Mouse (Mus musculus) inflammation-experienced regulatory T-cells, adult 6 months (primary cell): ENCODE measurements at regions not wholly inside any gene's neighbourhood (a gene's known extent, or its start where the extent isn't known, plus 50 kb on each side); places are given as distances from the start of the nearest gene placed in this dataset.

Experiments used
- ATAC-seq: one replicate; pipeline ENCODE4 v1.8.0; 2017

DNA sequence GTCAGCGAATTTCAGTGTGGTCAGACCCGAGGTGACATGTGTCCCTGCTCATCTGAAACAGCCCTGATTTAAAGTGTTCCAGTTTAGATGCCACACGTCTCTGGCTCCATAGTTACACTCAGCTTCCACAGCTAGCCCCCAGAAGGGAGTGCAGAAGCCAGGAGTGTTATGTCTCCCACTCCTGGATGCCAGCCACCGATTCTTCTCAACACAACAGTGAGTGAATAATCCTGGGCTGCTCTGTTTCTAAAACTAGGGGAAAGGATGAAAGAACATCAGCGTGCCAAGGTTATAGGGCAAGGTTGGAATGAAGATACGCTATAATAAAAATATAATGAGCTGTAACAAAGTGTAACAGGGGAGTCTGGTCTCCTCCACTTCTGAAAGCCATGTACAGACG lies 51.5 kb upstream of the Stmnd1 start:
- ATAC-seq: no peak

DNA sequence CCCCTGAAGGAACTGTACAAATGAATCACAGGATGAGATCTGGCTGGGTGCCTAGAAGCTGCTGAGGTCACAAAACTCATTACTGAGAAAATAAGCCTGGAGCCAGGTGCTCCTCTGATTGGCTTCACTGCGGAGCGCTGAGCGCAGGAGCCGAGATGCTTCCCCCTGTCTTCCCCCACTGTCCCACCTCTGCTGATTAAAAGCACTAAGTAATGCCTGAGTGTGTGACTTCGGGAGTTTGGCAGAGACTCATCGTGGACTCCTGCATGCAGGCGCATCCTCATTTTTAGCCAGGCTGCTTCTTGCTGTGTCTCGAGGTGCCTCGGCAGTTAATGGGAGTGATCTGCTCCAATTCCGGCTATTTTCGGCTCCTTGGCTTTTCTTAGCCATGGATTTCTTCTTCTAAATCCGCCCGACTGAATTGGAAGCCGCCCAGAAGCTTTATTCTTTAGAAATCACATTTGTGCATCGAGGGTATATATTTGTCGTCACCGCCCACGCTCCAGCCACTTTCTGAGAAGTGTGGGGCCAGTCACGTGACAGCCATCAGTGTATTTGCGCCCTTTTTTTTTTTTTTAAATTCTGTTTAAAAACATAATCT lies 55.3 kb upstream of the Stmnd1 start:
- ATAC-seq: no peak

DNA sequence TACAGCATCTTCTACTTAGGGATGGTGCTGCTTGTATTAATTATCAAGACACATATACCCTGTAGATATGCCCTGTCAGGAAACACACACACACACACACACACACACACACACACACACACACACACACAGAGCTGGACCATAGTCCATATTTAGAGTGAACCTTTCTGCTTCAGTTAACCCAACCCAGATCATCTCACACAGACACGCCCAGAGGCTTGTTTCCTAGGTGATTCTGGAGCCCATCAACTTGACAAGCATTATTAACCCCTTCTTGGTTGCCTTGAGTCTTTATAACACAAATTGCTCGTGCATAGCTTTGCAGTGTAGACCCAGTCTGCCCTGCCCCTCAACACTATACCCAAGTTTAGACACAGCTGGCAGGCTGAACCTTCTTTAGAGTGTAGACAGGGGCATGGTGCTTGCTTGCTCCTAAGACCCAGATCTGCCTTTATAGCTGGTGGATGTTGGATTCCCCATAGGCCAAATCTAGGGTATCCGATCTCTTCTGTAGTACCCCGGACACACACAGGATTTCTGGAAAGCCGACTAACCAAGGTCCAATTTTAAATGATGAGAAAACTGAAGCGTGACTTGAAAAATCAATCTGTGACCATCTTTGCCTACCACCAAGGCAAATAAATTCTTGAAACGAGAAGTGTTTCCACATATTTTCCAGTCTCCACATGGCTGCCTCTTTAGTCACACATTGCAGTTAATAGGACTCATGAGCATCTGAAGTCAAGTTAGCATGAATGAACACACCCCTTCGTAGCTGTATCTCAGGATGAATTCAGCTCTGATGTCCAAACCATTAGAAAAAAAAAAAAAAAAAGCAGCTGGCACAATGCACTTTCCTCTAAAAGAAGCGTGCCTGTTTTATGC lies 56.3 kb upstream of the Stmnd1 start:
- no peak for ATAC-seq

DNA sequence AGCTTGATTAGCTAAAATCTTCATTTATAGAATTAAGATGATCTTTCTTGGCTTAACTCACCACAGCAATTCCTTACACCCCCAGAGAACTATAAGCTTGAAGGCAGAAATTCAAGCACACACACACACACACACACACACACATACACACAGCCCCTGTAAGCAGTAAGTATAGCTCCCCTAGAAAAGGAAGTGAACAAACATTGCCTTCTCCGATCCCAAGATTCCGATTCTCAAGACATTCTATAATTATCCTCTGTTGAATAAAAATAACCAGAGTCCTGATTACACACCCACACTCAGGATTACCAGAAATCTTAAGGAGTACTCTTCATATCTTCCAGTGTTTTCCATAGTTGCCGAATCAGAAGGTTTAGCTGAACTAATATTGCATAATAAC lies 70.0 kb upstream of the Stmnd1 start:
- ATAC-seq: no peak

DNA sequence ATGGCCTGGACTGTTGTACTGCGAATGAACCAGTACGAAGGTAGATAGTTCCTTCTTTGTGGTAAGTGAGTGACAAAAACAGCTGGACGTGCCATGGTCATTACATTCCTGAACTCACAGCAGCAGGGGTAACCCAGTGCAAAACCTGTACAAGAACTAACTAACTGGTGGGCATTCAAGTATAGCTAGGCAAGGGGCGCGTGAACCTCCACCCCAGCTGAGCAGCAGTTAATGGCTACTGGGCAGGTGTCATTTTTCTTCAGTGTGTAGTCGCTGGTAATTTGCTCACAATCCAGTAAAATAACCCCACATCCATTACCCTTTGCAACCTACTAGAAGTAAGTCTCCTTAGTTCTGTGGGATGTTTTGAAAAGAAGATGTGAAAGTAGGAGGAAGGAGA lies 70.9 kb upstream of the Stmnd1 start:
- no peak for ATAC-seq

DNA sequence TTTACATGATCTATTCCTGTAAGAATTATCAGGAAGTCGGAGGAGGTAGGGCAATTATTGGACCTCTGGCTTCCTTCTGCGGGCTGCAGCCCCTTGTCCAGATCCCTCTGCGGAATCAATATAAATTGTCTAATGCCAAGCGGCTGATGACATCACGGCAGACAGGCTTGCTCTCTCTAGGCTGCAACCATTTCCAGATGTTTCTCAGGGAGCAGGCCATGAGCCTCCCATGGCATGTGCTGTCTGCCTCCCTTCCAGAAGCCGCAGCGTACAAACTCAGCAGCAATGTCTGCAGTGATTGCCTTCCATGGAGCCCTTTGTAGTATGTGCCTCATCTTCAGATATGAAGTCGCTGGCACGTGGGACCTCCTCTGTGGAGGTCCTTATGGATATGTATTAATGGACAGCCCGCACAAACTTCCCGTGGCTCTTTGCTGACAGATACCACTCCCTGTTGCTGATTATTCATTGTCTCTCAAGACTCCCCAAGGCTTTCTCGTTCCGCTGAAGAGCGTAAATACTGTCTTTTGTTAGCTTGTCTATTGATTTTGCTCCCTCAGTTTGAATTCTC lies 72.4 kb upstream of the Stmnd1 start:
- no peak for ATAC-seq

DNA sequence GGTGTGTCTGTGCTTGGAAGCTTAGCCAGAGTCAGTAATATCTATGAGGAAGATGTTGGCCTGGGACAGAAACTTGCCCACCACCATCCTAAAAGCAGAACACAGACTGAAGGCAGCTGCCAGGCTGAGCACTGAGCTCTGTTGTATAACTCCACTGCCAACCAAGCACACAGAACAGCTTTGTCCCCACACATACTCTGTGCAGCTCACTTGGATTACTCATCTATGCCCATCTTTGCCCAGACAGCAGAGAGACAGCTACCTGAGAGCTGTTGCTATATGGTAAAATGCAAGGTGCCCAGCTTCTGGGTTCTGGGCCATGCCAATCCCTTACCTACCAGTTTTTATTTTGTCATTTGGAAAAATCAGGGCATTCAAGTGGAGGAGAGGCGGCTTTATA lies 80.4 kb upstream of the Stmnd1 start:
- ATAC-seq: no peak

DNA sequence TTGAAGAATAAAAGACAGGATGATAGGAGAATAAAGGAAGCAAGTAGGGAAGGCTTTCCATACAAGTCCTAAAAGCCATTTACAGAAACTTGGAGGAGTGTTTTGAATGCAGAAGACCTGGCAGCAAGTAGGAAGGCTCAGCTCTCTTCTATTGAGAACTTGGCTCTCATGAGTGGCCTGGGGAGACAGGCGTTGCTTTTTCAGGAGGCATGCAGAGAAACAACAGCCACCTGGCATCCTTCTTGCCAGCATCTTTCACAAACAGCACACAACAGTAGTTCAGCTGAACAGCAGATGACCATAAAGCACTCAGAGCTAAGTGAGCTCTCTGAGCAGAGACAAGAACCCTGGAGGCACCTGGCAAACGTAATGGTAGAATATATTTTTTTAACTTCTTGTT lies 83.8 kb upstream of the Stmnd1 start:
- ATAC-seq: no peak

DNA sequence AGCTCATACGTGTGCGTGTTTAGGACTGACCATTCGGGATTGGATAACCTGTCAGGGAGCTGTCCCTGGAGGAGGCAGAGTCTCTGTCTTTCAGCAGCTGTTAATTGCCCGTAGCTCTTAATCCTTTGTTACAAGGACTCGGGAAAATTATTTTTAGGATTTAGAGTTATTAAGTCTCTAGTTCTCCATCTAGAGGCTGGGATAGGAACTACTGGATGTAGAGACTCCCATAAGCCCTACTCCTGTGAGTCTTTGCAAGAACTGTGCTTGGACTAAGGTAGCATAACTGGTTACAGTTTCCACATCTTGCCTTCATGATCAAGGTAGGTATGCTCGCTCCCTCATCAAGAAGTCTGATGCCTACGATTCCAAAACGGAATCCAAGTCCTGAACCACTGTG lies 90.7 kb upstream of the Stmnd1 start:
- ATAC-seq: no peak

DNA sequence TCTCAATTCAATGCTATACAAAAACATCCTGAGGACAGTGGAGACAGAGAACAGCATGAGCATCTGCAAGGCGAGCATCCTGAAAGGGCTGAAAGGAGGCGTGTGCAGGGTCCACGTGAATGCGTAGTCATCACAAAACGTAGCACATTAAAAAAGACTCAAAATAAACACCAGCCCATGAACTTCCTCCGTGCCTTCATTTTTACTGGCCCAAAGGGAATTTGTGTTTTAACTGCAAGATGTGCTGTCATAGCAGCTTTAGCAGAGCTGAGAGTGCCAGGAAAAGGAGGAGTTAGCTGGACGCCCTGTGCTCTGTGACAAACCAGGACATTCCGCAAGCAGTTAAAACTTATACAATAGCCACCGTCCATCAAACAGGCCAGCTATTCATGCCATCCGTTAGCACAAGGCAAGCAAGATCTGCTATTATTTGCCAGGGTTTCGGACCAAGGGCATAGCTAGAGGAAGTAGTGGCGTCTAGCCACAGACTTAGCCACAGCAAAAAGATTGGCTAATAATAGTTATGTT lies 92.9 kb upstream of the Stmnd1 start:
- ATAC-seq: no peak

DNA sequence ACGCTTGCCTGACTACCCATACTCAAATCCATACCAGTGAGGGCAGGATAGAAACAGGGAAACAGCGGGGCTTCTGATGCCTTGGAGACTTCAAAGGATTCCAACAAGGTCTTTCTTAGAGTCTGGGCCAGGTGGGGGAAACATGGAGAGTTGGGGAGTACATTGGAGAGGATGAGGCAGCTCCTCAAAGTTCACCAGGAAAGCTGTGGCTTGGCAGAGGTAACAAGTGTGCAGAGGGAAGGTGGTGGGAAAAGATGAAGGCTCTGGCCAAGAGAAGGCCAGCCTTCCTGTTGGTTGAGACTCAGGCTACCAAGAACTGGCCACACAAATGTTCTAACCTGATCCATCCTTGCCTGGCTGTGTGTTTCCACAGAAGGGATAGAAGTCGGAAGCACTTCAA lies 93.6 kb upstream of the Stmnd1 start:
- ATAC-seq: no peak

DNA sequence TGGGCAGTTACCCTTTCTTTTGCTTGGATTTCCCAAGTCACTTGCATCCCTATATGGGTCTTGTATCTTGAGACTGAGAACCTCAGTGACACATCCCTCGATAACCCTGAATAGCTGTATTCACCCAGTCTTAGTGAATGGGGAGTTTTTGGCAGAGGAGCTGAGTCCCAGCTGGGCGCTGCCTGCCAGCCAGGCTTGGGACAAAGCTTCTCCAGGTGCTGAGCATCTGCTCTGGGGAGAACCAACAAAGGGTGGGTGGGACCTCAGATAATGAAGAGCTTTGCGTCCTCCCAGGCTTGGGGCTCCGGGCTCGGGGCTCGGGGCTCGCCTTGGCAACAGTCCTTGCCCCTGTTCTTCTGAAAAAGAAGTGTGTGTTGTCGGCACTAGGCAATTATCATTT lies 100.4 kb upstream of the Stmnd1 start:
- ATAC-seq: no peak

DNA sequence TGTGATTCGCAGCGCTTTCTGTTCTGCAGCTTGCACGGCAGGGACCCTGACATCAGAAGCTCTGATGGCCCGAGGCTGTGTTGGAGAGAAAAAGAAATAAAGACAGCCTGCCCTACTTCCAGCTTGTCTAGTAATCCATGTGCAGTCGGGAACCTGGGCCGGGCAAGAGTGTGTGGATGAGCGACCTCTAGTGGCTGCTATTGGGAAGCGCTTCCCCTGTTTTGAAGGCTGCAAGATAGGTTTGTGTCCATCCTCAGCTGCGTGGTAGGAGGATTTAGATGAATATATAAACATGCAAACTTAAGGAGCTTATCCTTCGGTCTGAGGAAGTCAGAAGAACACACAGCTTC lies 111.5 kb upstream of the Stmnd1 start:
- peak; percentile 43 for ATAC-seq

DNA sequence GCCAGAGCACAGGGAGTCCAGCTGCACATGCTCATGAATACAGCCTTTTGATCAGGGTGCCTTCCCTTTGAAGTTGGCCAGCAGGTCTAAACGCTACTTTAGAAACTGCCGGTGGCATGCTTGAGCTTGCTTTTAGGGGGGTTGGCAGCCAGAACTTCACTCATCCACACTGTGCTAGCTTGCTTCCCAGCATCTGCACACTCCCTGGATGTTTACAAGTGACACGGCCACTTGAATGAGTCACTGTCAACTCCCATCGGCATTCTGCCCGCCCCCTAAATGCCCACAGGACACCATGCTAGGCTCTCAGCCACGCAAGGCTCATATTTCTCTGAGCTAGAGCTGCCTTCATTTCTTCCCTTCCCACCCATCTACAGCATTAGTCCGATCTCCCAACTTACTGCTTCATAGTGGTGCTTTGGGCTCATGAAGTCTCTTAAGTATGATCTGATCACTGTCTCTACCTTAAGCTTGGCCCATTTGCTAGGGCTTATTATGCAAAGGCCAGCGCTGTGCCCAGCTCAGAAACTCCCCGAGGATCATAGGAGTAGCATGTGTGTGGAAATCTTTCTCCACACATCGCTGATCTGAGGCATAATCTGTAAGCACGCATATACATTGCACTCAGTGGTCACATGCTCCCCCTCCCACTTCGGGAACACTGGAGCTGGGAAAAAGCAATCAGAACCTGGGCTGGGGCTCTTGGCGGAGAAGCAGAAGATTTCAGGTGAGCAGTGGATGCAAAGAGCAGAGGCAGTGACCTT lies 112.1 kb upstream of the Stmnd1 start:
- ATAC-seq: no peak

DNA sequence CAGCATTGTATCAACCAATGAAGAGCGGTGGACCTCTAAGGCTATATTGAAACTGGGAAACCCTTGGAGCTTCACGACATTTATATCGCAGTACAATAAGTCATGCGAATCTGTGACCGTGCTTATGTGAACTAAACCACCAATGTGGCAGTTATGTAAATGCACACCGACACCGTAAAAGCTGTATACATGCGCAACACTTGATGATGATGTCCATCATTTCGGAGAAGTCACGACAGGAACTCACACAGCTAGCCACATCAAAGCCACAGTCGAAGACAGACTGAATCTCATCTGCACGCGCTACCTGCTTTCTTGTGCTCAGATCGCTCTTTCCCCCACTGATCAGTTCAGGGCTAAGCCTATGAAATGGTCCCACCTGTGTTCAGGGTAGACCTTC lies 114.2 kb upstream of the Stmnd1 start:
- peak; percentile 73 for ATAC-seq

DNA sequence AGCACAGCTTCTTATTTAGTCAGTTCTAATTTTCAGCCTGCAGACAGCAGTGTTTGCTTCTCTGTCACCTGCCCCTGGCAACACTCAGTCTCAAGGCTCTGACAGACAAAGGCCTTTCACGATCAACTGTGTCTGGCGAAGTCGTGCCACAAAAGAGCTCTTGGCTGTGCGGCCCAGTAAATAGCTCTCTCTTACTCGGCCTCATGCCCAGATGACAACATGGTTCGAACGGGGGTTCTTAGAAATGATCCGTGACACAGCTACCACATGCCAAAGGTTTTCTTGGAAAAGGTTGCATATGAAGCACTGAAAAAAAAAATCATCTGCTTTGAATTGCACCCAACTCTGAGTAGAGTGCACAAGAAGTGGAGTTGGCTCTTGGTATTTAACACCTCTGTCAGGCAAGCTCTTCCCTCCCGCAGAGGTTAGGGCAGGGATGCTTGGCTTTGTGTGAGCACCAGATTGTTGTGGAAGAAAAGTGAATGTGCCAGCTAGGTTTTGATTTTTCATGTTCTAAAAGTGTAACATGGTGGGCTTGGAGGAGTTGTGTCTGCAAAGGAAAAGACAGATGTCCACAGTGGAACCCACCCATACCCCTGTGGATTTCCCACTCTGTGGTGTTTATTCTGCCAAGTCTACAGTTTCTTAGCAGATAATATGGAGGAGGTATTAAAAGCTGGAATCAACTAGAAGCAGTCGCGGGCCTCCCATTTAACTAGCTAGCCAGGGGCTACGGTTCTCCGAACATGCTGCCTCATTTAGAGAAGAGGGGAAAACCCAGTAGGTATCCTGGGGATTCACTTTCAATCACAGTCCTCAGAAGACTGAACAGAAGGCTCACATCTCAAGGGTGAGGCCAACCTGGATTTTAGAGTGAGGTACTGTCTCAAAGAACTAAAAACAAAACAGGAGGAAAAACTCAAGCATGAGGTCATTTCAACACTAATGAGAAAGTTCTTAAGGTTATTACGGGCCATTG lies 120.0 kb upstream of the Stmnd1 start:
- no peak for ATAC-seq

DNA sequence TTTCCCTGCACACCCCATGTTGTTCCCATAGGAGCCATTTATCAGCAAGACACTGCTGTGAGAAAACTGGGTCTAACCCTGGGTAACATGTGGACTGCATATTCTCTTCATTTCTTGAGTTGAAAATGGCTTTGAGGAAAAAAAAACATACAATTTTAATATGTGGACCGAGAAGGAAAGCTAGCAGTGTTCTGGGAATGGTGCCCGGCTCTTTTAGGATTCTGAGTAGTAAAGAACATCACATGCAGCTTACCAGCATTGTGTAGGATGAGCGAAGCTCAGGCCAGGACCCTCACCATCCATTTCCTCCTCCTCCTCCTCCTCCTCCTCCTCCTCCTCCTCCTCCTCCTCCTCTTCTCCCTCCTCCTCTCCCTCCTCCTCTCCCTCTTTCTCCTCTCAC lies 133.5 kb upstream of the Stmnd1 start:
- no peak for ATAC-seq

DNA sequence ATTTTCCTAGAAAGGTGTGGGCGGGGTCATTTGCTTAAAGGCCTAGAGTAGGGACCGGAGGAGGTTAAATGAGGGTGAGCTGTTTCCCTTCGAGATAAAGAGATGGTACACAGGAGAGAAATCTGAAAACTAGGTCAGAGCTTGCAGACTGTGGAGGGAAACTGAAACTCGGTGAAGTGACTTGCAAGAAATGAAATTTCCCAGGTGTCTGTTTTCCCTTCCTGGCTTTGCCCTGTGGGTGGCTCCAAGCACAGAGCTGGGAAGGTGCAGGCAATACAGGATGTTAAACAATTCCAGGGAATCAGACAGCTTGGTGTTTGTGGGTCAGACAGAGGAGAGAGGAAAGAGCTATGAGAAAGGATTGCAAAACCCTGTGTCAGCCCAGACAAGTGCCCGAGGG lies 134.3 kb upstream of the Stmnd1 start:
- no peak for ATAC-seq

DNA sequence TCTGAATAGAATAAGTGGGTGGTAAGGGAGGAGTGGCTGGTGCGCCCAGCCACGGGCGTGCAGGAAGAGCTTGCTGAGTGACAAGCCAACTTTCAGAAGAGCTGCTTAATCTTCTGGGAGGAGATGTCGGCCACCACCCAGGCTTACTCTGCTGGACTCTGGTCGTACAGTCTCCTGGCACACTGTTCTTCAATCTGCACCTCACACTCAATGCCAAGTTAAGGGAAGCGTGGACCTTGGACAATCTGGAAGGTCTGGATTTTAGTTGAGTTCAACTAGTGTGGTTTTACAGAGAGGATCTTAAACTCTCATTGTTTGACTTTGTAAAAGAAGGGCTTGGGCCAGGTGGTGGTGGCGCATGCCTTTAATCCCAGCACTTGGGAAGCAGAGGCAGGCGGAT lies 138.1 kb upstream of the Stmnd1 start:
- no peak for ATAC-seq

DNA sequence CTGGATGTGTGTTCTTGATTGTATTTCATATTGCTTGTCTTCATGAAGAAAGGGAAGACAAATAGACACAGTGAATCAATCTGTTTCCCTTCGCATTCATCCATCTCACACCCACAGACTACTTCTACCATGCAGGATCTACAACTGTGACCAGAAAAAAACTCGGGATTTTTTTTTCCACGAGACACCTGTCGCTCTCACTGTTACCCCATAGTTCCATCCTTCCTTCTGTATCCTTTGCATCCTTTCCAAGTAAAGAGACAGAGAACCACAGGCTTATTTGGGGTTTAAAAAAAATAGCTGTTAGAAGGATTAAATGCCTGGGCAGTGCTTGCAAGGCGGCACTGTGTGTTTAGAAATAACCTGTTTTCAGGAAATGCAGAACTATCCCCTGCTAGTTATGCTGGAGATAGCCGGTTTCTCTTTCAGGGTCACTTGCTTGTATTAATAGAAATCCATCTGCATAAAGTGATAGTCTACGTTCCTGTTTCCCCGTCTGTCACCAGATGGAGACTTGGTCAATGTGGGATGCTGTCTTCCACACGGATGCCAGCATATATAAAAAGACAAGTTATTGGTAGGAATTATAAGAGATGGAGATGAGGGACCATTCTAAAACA lies 144.2 kb upstream of the Stmnd1 start:
- no peak for ATAC-seq

DNA sequence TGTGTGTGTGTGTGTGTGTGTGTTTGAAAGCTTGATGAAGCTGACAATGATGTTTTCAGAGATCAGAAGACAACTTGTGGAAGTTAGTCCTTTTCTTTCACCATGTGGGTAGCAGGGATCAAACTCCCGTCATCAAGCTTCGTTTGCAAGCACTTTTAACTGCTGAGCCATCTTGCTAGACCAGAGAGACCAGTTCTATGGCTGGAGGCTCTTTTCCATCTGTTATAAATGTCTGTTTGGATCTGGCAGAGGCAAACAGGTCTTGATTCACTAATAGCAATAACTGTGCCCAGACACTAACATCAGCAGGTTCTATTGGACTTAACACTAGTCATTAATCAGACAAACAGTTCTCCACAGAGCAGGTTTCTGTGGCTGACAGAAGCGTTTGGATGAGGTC lies 150.1 kb upstream of the Stmnd1 start:
- no peak for ATAC-seq

DNA sequence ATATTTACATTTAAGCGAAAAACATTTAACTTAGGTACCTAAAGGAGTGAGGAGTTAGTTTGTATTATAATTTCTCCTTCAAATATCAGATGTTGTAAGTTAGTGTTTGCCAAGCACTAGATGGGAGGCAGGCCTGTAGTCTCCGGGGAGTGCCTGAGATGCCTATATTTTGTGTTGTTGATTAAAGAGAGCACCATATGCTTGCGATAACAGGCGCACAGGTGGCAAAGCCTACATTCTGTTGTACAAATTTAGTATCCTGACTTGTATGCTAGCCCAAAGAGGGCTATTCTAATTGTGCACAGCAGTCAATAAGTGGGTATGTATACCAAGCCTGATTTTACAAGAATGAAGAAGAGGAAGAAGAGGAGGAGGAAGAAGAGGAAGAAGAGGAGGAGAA lies 151.8 kb upstream of the Atxn1 start:
- no peak for ATAC-seq
